Mouse (Mus musculus): ENCODE measurements around the gene Gm14226. TPM values are rescaled to one million over a fixed set of nuclear protein-coding genes. Genes with fewer than 3 reads are reported as not detected.
"Not testable (repeated sequence)": the region's sequence is repeated elsewhere in the genome, so short reads cannot be mapped to it uniquely, and the experiment has no call there.

The Gm14226 gene
- polyA plus RNA-seq, 1 experiment from 2014 or later, result 0.08 TPM

DNA sequence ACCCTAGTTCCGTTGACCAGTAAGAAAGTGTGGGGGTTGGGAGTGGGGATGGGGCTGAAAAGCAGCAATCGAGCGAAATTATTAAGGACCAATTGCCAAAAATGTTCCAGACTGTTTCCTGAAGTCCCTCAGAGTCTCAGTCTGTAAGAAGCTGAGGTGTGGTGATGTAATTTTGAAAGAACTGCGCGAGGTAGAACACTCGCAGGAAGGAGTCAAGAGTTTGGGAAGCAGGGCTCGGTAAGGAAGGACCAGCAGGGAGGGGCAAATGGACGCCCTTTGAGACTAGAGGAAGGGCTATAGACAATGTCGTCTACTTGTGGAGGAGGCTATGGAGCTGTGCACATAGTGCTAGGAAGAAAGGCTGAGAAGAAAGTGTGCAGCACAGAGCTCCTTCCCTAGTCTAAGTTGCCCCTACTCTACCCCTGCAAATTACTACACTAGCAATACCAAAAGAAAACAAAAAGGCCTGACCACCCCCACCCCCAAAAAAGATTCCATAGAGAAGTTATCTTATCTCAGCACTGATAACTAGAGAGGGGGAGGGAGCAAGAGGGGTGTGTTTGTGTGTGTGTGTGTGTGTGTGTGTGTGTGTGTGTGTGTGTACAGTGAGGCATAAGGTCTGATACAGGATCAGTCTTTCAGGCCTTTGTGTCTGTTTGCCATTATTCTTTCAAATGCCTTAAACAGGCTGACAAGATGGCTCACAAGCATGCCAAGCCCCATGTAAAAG lies 33.7 kb downstream of the Gm14226 start:
- WGBS, result 22% methylated on average over 9 of the region's 9 CpGs

DNA sequence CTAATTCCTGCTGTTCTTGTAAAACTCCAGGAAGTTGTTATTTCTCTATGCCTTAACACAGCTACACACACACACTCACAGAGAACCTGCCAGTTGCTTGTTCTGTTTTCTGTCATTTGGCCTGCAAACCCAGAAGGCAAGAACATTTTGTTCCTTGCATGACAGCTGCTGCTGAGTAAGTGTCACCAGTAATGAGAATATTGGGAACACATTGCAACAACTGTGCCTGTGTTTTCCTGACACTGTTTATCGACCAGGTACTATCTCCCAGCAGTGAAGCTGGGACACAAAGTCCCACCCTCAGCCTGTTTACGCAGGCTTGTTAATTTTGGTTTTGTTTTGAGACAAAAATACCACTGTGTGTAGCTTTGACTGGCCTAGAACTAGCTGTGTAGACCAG lies 34.6 kb downstream of the Gm14226 start:
- no peaks in the 10 kb centered on the region for H3K27me3 ChIP-seq (replicated peaks)

More for the DNA sequence above, 33.7 kb downstream of the Gm14226 start:
- Histone ChIP-seq H3K4me2 (peak overlapping the region; percentile 80), H3K36me3 (replicated peaks) (no peaks in the 10 kb centered on the region), H3K27ac (peak overlapping the region; percentile 95), H3K9ac (0 out of 2 replicates have a peak overlapping the region, but pooled peaks have one; percentile 56), H3K27me3 (replicated peaks) (no peaks in the 10 kb centered on the region), H3K4me3 (peak overlapping the region; percentile 60), H3K9me3 (no peaks in the 10 kb centered on the region), H3K4me1 (peaks cover 15% of the 10 kb centered on the region)
- no peak for ATAC-seq (replicated peaks)

DNA sequence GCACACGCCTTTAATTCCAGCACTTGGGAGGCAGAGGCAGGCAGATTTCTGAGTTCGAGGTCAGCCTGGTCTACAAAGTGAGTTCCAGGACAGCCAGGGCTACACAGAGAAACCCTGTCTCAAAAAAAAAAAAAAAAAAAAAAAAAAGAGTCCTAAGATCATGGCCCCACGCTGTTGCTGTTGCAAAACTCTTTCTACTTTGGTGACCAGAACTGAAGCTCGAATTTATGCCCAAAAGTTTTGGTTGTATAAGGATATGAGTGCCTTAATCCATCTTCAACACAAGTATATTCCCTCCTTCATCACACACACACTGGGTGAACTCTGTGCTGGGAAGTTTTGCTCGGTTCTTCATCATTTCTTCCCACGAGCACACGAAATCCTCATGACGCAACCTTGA lies 35.4 kb downstream of the Gm14226 start:
- WGBS, result 88% methylated on average over 8 of the region's 8 CpGs
- peaks cover 15% of the 10 kb centered on the region for H3K4me1 ChIP-seq
- not testable (repeated sequence) for H3K36me3 ChIP-seq (replicated peaks); H3K4me2 ChIP-seq; ATAC-seq (replicated peaks); H3K9me3 ChIP-seq; H3K27me3 ChIP-seq (replicated peaks); H3K4me3 ChIP-seq; H3K27ac ChIP-seq; H3K9ac ChIP-seq

More for the DNA sequence above, 34.6 kb downstream of the Gm14226 start:
- H3K9ac ChIP-seq, result no peak overlapping the region
- no peak overlapping the region for H3K4me3 ChIP-seq
- WGBS, result 92% methylated on average over 2 of the region's 2 CpGs
- no peak overlapping the region for H3K4me2 ChIP-seq
- H3K9me3 ChIP-seq, result no peaks in the 10 kb centered on the region
- H3K36me3 ChIP-seq (replicated peaks), result no peaks in the 10 kb centered on the region
- peaks cover 15% of the 10 kb centered on the region for H3K4me1 ChIP-seq
- no peak for ATAC-seq (replicated peaks)
- no peak overlapping the region for H3K27ac ChIP-seq

DNA sequence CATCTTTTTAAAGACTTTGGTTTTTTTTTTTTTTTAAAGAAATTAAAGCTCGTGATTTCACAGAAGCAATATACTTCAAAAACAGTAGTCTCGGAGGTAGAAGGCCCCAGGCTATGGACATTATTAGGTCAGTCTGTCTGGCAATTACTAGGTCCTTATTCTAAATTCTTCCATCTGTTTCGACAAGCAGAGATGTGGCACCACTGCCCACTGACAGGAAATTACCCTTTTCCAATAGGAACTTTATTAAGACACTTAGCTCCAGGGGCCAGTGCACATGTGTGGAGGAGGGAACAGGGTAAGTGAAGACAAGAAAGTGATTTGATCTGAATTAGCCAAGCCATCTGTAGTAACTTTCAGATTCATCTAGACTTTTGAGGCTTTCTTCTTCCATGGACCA lies 36.6 kb downstream of the Gm14226 start:
- no peak overlapping the region for H3K4me3 ChIP-seq
- no peaks in the 10 kb centered on the region for H3K27me3 ChIP-seq (replicated peaks)
- no peak overlapping the region for H3K9ac ChIP-seq
- no peaks in the 10 kb centered on the region for H3K9me3 ChIP-seq
- 80% methylated on average over 3 of the region's 3 CpGs for WGBS
- H3K27ac ChIP-seq, result no peak overlapping the region
- H3K4me1 ChIP-seq, result peaks cover 15% of the 10 kb centered on the region
- no peak overlapping the region for H3K4me2 ChIP-seq
- no peak for ATAC-seq (replicated peaks)
- no peaks in the 10 kb centered on the region for H3K36me3 ChIP-seq (replicated peaks)

DNA sequence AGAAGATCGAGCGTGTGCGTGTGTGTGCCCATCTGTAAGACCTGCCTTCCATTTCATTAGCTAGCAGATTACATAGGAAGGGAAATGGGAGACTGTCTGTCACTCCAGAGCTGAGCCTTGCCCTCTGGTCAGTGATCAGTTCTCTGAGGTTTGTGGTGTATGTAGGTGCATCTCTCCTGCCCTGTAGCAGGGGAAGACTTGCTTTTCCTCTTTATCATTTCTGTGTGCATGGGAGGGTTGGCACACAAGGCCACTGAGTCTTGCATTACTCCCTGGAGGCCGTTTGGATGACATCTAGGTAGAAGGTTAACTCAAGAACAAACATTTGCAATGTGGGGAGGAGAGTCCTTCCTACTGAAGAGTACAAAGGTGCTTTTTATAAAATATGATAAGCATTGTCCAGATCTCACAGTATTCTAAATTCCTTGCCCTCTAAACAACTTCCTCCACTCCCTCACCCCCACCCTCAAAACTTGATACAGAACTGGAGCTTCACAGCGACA lies 38.1 kb downstream of the Gm14226 start:
- Histone ChIP-seq H3K4me1 (peaks cover 9% of the 10 kb centered on the region), H3K27me3 (replicated peaks) (no peaks in the 10 kb centered on the region), H3K9ac (no peak overlapping the region), H3K36me3 (replicated peaks) (no peaks in the 10 kb centered on the region), H3K4me3 (no peak overlapping the region), H3K9me3 (no peaks in the 10 kb centered on the region), H3K4me2 (no peak overlapping the region), H3K27ac (no peak overlapping the region)
- WGBS, result 76% methylated on average over 5 of the region's 5 CpGs
- no peak for ATAC-seq (replicated peaks)

DNA sequence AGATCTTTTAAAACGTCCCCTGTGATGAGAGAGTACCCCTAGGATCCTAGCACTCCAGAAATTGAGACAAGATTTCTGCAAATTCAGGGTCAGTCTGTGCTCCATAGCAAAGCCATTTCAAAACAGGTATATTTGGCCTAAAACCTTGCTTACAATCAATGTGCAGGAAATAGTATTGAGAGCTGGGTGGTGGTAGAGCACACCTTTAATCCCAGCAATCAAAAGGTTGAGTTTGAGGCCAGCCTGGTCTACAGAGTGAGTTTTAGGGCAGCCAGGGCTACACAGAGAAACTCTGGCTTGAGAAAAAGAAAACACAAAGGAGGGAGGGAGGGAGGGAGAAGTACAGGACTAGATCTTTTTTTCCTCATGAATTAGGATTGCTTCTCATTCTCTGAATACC lies 39.3 kb downstream of the Gm14226 start:
- Histone ChIP-seq H3K27ac (no peak overlapping the region), H3K9me3 (no peaks in the 10 kb centered on the region), H3K4me1 (no peaks in the 10 kb centered on the region), H3K9ac (no peak overlapping the region), H3K4me2 (no peak overlapping the region), H3K36me3 (replicated peaks) (0 out of 2 replicates have a peak, but pooled peaks cover 3% of the 10 kb centered on the region), H3K27me3 (replicated peaks) (no peaks in the 10 kb centered on the region), H3K4me3 (no peak overlapping the region)
- ATAC-seq (replicated peaks), result no peak
- 78% methylated on average over 1 of the region's 1 CpGs for WGBS

DNA sequence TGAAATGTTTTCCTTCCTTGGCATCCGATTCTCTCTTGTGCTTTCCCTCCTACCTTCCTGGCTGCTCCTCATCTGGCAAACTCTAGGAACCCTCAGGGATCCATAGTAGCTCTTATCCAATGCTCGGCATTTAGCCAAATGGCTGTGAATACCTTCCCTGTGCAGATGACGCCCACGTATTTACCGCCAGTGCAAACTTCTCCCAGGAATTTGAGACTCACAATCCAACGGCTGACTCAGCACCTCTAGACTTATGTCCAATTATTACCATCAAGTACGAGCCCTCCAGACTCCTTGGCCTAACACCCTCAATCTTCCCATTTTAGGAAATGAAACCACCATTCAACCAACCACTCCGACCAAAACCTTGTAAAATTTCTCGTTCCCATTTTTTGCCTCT lies 53.0 kb downstream of the Gm14226 start:
- Histone ChIP-seq H3K27me3 (replicated peaks) (no peaks in the 10 kb centered on the region), H3K4me3 (no peak overlapping the region), H3K4me1 (peaks cover 24% of the 10 kb centered on the region), H3K4me2 (no peak overlapping the region), H3K9ac (no peak overlapping the region), H3K27ac (no peak overlapping the region), H3K36me3 (replicated peaks) (peaks cover 10% of the 10 kb centered on the region), H3K9me3 (no peaks in the 10 kb centered on the region)
- 90% methylated on average over 9 of the region's 9 CpGs for WGBS
- ATAC-seq (replicated peaks), result no peak

DNA sequence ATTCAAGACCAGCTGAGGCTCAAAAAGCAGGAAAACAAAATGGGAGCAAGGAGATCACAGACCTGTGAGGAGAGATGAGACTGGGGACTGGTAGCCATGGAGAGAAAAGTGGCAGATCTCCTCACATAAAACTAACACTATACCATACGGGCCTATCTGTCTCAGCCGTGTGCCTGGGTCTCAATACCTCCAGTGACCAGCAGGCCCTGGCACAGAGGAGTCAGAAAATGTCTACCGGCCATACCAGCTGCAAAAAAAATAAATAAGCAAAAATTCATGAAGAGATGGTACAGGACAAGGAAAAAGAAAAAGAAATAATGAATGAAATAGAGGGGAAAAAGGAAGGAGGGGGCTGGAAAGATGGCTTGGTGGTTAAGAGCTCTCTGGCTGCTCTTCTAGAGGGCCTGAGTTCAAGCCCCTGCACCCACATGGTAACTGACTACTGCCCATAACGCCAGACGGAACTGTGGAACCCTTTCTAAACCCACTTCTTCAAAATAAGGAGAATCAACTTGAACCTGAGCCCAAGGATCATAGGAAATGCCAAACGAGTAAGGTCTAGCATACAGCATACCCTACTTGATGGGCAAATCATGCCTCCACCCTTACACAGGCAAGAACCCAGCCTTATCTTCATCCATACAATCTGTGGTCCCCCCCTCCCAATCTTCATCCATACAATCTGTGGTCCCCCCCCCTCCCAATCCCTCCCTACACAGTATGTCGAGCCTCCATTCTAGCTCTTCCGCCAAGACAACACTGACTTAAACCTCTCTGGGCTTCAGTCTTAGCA lies 54.5 kb downstream of the Gm14226 start:
- 83% methylated on average over 8 of the region's 8 CpGs for WGBS
- Histone ChIP-seq H3K9ac (no peak overlapping the region), H3K9me3 (no peaks in the 10 kb centered on the region), H3K27me3 (replicated peaks) (no peaks in the 10 kb centered on the region), H3K4me2 (peak overlapping the region; percentile 85), H3K36me3 (replicated peaks) (peaks cover 9% of the 10 kb centered on the region; the same call in 1 of the 2 replicates), H3K4me3 (no peak overlapping the region), H3K27ac (no peak overlapping the region), H3K4me1 (peaks cover 24% of the 10 kb centered on the region)
- no peak for ATAC-seq (replicated peaks)

DNA sequence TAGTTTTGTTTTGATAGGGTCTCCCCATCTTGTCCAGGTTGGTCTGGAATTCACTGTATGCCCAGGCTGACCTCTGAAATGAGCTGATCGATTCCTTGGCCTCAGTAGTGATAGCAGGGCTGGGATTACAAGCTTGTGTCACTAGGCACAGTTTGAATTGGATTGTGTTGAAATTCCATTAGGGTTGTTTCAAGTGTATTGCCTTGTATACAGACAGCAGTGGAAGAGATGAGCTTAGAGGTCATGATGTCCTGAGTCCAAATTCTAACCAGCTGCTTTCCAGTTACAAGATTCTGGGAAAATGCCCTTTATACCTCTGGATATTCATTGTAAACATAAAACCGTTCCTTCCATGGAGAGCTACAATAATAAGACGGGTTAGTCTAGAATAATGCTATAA lies 55.3 kb downstream of the Gm14226 start:
- Histone ChIP-seq H3K4me2 (peak overlapping the region; percentile 85), H3K4me1 (peaks cover 24% of the 10 kb centered on the region), H3K9ac (peak overlapping the region; percentile 90), H3K27ac (peak overlapping the region; percentile 89), H3K4me3 (peak overlapping the region; percentile 78), H3K9me3 (no peaks in the 10 kb centered on the region), H3K27me3 (replicated peaks) (no peaks in the 10 kb centered on the region), H3K36me3 (replicated peaks) (peaks cover 1% of the 10 kb centered on the region; the same call in 1 of the 2 replicates)
- 25% methylated on average over 3 of the region's 3 CpGs for WGBS
- no peak for ATAC-seq (replicated peaks)

DNA sequence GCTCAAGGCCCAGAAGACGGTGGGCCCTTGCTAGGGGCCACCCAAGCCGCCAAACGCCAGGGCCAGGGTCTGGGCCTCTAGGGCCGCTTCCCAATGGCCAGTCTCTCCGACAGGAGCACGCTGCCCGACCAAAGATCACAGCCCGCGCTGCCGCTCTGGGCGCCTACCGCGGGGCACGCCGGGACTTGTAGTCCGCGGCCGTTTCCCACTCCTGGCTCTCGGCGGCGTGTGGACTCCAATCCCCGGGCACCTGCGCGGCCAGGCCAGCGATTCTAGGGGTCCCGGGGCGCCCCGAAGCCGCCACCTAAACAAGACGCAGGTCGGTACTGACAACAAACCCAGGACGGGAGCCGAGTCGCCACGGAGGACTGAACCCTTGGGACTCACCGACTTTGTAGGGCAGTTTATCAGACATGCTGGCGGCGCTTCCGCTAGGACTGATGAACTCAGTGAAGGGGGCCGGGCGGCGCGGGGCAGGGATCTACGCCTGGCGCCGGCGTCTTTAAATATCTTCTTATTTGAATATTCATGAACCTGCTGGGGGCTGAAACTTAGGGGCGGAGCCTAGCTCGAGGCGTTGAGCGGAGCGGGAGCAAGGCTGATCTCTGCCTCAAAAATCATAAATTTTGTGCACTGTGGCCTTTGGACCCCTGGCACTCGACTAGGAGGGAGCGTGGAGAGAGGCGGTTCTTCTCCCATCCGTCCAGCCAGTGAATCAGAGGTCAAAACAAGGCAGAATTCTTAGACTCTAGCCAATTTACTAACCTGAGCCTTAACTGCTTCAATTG lies 56.1 kb downstream of the Gm14226 start, which contains the start of gene Ahcy:
Gene Ahcy (minus strand): TSS at position 520 of the 788 bp plus-strand sequence.
- peaks cover 24% of the 10 kb centered on the region for H3K4me1 ChIP-seq
- H3K36me3 ChIP-seq (replicated peaks), result no peaks in the 10 kb centered on the region
- H3K4me2 ChIP-seq, result peak within 1 kb of the TSS; percentile 85
- ATAC-seq (replicated peaks), result peak; percentile 97
- peak within 1 kb of the TSS; percentile 89 for H3K27ac ChIP-seq
- no peaks in the 10 kb centered on the region for H3K9me3 ChIP-seq
- peak within 1 kb of the TSS; percentile 78 for H3K4me3 ChIP-seq
- peak within 1 kb of the TSS; percentile 90 for H3K9ac ChIP-seq
- no peaks in the 10 kb centered on the region for H3K27me3 ChIP-seq (replicated peaks)
- under 1% methylated on average over 56 of the region's 56 CpGs for WGBS

DNA sequence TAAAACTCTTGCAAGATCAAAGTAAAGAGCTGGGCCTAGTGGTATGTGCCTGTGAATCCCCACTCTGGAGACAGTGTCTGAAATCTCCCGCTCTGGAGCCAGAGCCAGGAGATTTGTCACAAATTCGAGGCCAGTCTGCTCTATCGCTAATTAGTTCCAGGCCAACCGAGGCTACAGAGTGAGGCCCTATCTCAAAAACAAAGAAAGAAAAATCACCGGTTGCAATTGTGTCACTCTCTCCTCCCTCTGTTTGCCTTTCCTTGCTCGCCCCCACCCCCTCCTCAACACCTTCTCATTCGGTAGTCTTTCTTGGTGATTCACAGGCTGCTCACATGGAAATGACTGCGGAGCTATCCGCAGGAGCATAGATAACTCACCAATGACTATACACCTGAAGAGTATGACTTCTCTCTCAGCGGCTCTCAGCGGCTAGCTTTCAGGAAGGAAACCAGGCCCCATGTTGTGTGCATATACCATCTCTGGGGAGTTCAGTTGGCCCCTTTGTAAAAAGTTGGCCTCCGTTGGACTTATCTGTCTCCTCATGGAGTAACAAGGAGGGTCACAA lies 56.8 kb downstream of the Gm14226 start:
- H3K27ac ChIP-seq, result peak overlapping the region; percentile 89

More for the DNA sequence above, 56.8 kb downstream of the Gm14226 start:
- no peaks in the 10 kb centered on the region for H3K36me3 ChIP-seq (replicated peaks)
- WGBS, result 18% methylated on average over 12 of the region's 12 CpGs
- H3K9ac ChIP-seq, result peak overlapping the region; percentile 90
- H3K4me2 ChIP-seq, result peak overlapping the region; percentile 85
- no peaks in the 10 kb centered on the region for H3K27me3 ChIP-seq (replicated peaks)
- H3K9me3 ChIP-seq, result no peaks in the 10 kb centered on the region
- peak; percentile 10 for ATAC-seq (replicated peaks)
- H3K4me1 ChIP-seq, result peaks cover 24% of the 10 kb centered on the region
- H3K4me3 ChIP-seq, result peak overlapping the region; percentile 78

All from midbrain, embryonic 15.5 days (tissue).